ENCODE assay signal across 14 mouse cellular contexts in the genomic region with DNA sequence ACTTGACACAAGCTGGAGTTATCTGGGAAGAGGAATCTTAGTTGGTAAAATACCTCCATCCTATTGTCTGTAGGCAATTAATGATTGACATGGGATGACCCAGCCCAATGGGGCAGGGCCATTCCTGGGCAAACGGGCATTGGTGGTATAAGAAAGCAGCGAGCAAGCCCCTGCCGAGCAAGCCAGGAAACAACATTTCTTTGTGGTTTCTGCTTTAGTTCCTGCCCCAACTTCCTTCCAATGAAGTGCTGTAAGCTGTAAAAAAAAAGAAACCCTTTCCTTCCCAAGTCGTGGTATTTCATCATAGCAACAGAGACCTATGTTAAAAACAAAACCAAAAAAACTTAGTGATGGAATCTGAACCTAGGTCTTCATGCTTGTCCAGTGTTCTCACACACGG. TPM values are rescaled to one million over a fixed set of nuclear protein-coding genes. Genes with fewer than 3 reads are reported as not detected.
DNase-seq lines count a peak whose midpoint lies in the region; ATAC-seq and TF ChIP-seq lines count a peak whose summit lies in the region.
"Had no signal": no experiment of that assay in that cellular context is flagged by ENCODE, and none has a peak within 500 bp of the region (broad histone marks: within the 10 kb centered on the region; RNA-seq: fewer than 3 reads in every experiment).

No protein-coding gene starts in this region.

- no peaks in the 10 kb centered on the region for H3K9me3 ChIP-seq in CH12.LX (replicated peaks; ENCODE audit: low read length)
- no peaks in the 10 kb centered on the region for H3K9me3 ChIP-seq in hindbrain, embryonic 12.5 days (replicated peaks)
- H3K9me3 ChIP-seq: embryonic facial prominence, embryonic 15.5 days; forebrain, embryonic 15.5 days had no signal

- dilution Hi-C loops in CH12.LX (cut with MboI; ENCODE audit: extremely low pct_ligation_motif_present, extremely low pct_unique_long_range_greater_than_20kb, low sequenced_read_pairs) = no loop called here

- peaks cover 38 to 84% of the 10 kb centered on the region in 2 experiments for H3K4me1 ChIP-seq in CH12.LX (ENCODE audit: control insufficient read depth in 1 of 2, insufficient read depth in 2 of 2)
- H3K4me1 ChIP-seq in liver, adult 2 months (ENCODE audit: control insufficient read depth, insufficient read depth, low read length) = peaks cover 26% of the 10 kb centered on the region
- peaks cover 3% of the 10 kb centered on the region for H3K4me1 ChIP-seq in hindbrain, embryonic 12.5 days

- H3K4me2 ChIP-seq in CH12.LX (ENCODE audit: insufficient read depth, low read depth, poor library complexity, severe bottlenecking) = no peak overlapping the region; the same call in 1 of the 2 replicates
- no peak overlapping the region for H3K4me2 ChIP-seq in hindbrain, embryonic 12.5 days (replicated peaks)
- H3K4me2 ChIP-seq: forebrain, embryonic 15.5 days had no signal

- 61% methylated on average over 5 of the region's 5 CpGs for WGBS in liver, adult 2 months
- WGBS in hindbrain, embryonic 12.5 days = 61% methylated on average over 5 of the region's 5 CpGs

- no peak for TF ChIP-seq RAD21 in CH12.LX (IDR thresholded peaks at IDR 0.05; ENCODE audit: low read depth, low read length)

- TF ChIP-seq EP300 in CH12.LX (IDR thresholded peaks at IDR 0.05; ENCODE audit: low read length) = peak; percentile 46

- no peak overlapping the region for H3K9ac ChIP-seq in CH12.LX (ENCODE audit: insufficient read depth, low read depth)
- H3K9ac ChIP-seq in liver, adult 2 months (ENCODE audit: low read depth, low read length) = no peak overlapping the region
- H3K9ac ChIP-seq in hindbrain, embryonic 12.5 days = no peak overlapping the region
- H3K9ac ChIP-seq: embryonic facial prominence, embryonic 15.5 days; forebrain, embryonic 15.5 days had no signal

- no peak for TF ChIP-seq CTCF in CH12.LX (conservative IDR thresholded peaks at IDR 0.05 in 1 of 2, IDR thresholded peaks at IDR 0.05 in 1 of 2; ENCODE audit: low read depth in 2 of 2, low read length in 2 of 2)
- TF ChIP-seq CTCF in liver, adult 2 months (IDR thresholded peaks at IDR 0.05; ENCODE audit: low read depth, low read length) = no peak

- DNase-seq in 416B (ENCODE audit: low read depth) = peak; percentile 92
- peak; percentile 41 for DNase-seq in CH12.LX (ENCODE audit: extremely low read depth)
- DNase-seq in liver, adult 2 months (ENCODE audit: extremely low read depth, low read depth, low spot score) = peak; percentile 8
- DNase-seq in cerebellum, adult 11-12 months = no peak
- DNase-seq in right cerebral cortex, adult 2 months (ENCODE audit: low spot score in 2 of 2) = no peak
- no peak for DNase-seq in layer of hippocampus, adult 8-10 months (ENCODE audit: low spot score in 2 of 2)
- DNase-seq: cerebellum, postnatal 36 days; gastrocnemius, postnatal 25 days; kidney, adult 11 months had no signal

- 0 out of 2 replicates have a peak, but pooled peaks have one; percentile 41 for ATAC-seq in megakaryocyte-erythroid progenitor cell, adult 5-6 weeks (replicated peaks; ENCODE audit: low FRiP score, low TSS enrichment, poor library complexity, severe bottlenecking)
- ATAC-seq in hindbrain, embryonic 12.5 days (ENCODE audit: low FRiP score) = no peak
- ATAC-seq: lung, postnatal 0 days had no signal

- no peak for TF ChIP-seq POLR2A in CH12.LX (IDR thresholded peaks at IDR 0.05; ENCODE audit: low read depth, low read length)
- TF ChIP-seq POLR2A in liver, adult 2 months (IDR thresholded peaks at IDR 0.05; ENCODE audit: extremely low read depth, insufficient read depth, low read length) = no peak

- H3K27me3 ChIP-seq in CH12.LX (replicated peaks) = no peaks in the 10 kb centered on the region
- no peaks in the 10 kb centered on the region for H3K27me3 ChIP-seq in liver, adult 2 months (ENCODE audit: control insufficient read depth, insufficient read depth, low read length)
- peaks cover 4% of the 10 kb centered on the region; the same call in 1 of the 2 replicates for H3K27me3 ChIP-seq in hindbrain, embryonic 12.5 days
- H3K27me3 ChIP-seq: embryonic facial prominence, embryonic 15.5 days; forebrain, embryonic 15.5 days had no signal

- peak overlapping the region; percentile 68 for H3K27ac ChIP-seq in CH12.LX (ENCODE audit: insufficient read depth, low read depth)
- H3K27ac ChIP-seq in liver, adult 2 months (replicated peaks; ENCODE audit: insufficient read depth, low read depth, low read length) = no peak overlapping the region
- no peak overlapping the region for H3K27ac ChIP-seq in hindbrain, embryonic 12.5 days
- H3K27ac ChIP-seq: embryonic facial prominence, embryonic 15.5 days; forebrain, embryonic 15.5 days had no signal

- in situ Hi-C loops in CH12.LX (cut with MboI; ENCODE audit: low pct_ligation_motif_present, low pct_unique_long_range_greater_than_20kb, low sequenced_read_pairs) = loop anchor here (10.0 kb wide), 2 partner anchors 244 to 314 kb away; a partner anchor contains a TSS

- no peak overlapping the region for H3K4me3 ChIP-seq in CH12.LX (replicated peaks in 1 of 3; ENCODE audit: low read depth in 2 of 3, low read length in 2 of 3, poor library complexity in 1 of 3)
- no peak overlapping the region for H3K4me3 ChIP-seq in liver, adult 2 months (ENCODE audit: insufficient read depth, low read depth, low read length)
- no peak overlapping the region for H3K4me3 ChIP-seq in hindbrain, embryonic 12.5 days
- H3K4me3 ChIP-seq: forebrain, embryonic 15.5 days had no signal

- H3K79me2 ChIP-seq in CH12.LX (replicated peaks; ENCODE audit: control insufficient read depth, extremely low read depth, insufficient read depth, poor library complexity, severe bottlenecking) = no peaks in the 10 kb centered on the region
- H3K79me2 ChIP-seq in liver, adult 2 months (ENCODE audit: control insufficient read depth, insufficient read depth, low read length) = no peaks in the 10 kb centered on the region

- H3K36me3 ChIP-seq in CH12.LX (replicated peaks in 1 of 2; ENCODE audit: control insufficient read depth in 1 of 2, insufficient read depth in 1 of 2, low read length in 1 of 2) = no peaks in the 10 kb centered on the region
- no peaks in the 10 kb centered on the region for H3K36me3 ChIP-seq in liver, adult 2 months (ENCODE audit: control insufficient read depth, insufficient read depth, low read length)
- H3K36me3 ChIP-seq in hindbrain, embryonic 12.5 days = no peaks in the 10 kb centered on the region
- H3K36me3 ChIP-seq: embryonic facial prominence, embryonic 15.5 days; forebrain, embryonic 15.5 days had no signal

TF ChIP-seq in CH12.LX, 34 proteins besides CTCF, POLR2A, EP300 and RAD21:
- TF ChIP-seq SIN3A (IDR thresholded peaks at IDR 0.05; ENCODE audit: low read length) (no peak), ZNF384 (IDR thresholded peaks at IDR 0.05; ENCODE audit: low read depth, low read length) (peak; percentile 85)
TF ChIP-seq in CH12.LX: peak in this region for 1.

RNA-seq across cellular contexts. Expression of a gene that starts 32.2 kb away (rescaled TPM):
- total RNA-seq in CH12.LX (2012; rRNA removed) (25.5 and 26.1 TPM in 2 replicates), CH12.LX (2014; rRNA removed) (23.8 and 25.9 TPM in 2 replicates)
- 37.5 and 38.2 TPM in 2 replicates for polyA plus RNA-seq in CH12.LX (2012; ENCODE audit: insufficient read length, low read depth)
- total RNA-seq in liver, adult 2 months (2014; rRNA removed) = 39.1 and 43.0 TPM in 2 replicates
- 4.5 and 8.9 TPM in 2 replicates for polyA plus RNA-seq in liver, adult 2 months (2012; rRNA removed)
- total RNA-seq in megakaryocyte-erythroid progenitor cell, adult 5-6 weeks (2014; fragmentation: Nextera tagmentation) = 16.2 and 19.1 TPM in 2 replicates
- 20.2 and 22.6 TPM in 2 replicates for total RNA-seq in megakaryocyte-erythroid progenitor cell, adult 5-6 weeks (2017)
- total RNA-seq in layer of hippocampus, adult 8-10 months (2022) = 10 to 100 TPM; 40.1 to 46.5 (median 43.4) TPM
- 40.0 and 40.5 TPM in 2 replicates for polyA plus RNA-seq in hindbrain, embryonic 12.5 days (2016; fragmentation: Nextera tagmentation; extraction: Ambion mirVana)

RNA-seq across cellular contexts. Expression of a gene that starts 47.8 kb away (rescaled TPM):
- total RNA-seq in CH12.LX (2012; rRNA removed) (1.5 and 1.7 TPM in 2 replicates), CH12.LX (2014; rRNA removed) (0.54 and 0.87 TPM in 2 replicates)
- polyA plus RNA-seq in CH12.LX (2012; ENCODE audit: insufficient read length, low read depth) = 1.4 and 1.9 TPM in 2 replicates
- total RNA-seq in liver, adult 2 months (2014; rRNA removed) = 4.1 and 5.4 TPM in 2 replicates
- polyA plus RNA-seq in liver, adult 2 months (2012; rRNA removed) = 13.4 and 15.4 TPM in 2 replicates
- total RNA-seq in megakaryocyte-erythroid progenitor cell, adult 5-6 weeks (2014; fragmentation: Nextera tagmentation) = 0.64 and 0.70 TPM in 2 replicates
- total RNA-seq in megakaryocyte-erythroid progenitor cell, adult 5-6 weeks (2017) = 0.28 and 2.2 TPM in 2 replicates
- total RNA-seq in layer of hippocampus, adult 8-10 months (2022) = 1 to 10 TPM in 2 of 4 experiments, under 1 TPM in 2; 0.60 to 4.5 (median 1.9) TPM
- polyA plus RNA-seq in hindbrain, embryonic 12.5 days (2016; fragmentation: Nextera tagmentation; extraction: Ambion mirVana) = 0.61 and 0.77 TPM in 2 replicates

Comparison
In these comparisons a context has a peak if more than half of its experiments do, and no peak if none do; other contexts are left out.
1. DNase-seq: peak in 416B (single experiment), CH12.LX (single experiment) and liver, adult 2 months (single experiment); none in cerebellum, adult 11-12 months (single experiment), right cerebral cortex, adult 2 months (0 of 2) and layer of hippocampus, adult 8-10 months (0 of 2).